Mouse (Mus musculus) NIH3T3 (cell line): ENCODE data around the gene Cyp2s1.

ENCODE experiments used
- DNase-seq: peaks from one replicate; pipeline ENCODE4 v3.0.0-alpha.2; 2012; ENCODE audit warnings: low read depth

The Cyp2s1 gene

GRCm38 (mm10) chr7:25816241-25816919 lies at the start of gene Cyp2s1:
Gene Cyp2s1 (minus strand): TSS chr7:25816913.
- no peak for DNase-seq

DNA sequence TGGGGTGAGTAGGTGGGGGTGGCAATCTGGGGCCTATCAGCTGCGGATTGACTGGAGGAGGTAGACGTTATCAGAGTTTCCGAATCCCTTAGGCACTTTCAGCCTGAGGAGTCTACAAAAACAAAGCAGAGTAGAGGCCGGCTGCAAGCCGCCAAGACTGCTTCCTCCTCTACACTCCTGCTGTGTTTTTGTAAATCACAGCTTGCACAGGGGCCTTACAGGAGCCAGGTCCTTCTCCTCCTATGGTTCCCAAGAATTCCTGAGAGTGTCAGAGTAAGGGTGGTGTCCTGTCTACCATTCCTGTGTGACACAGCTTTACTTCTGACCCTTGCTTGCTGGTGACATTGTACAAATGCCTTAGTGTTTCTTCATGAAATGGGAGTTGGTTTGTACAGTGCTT lies 48.1 kb upstream of the Cyp2s1 start:
- no peak for DNase-seq

DNA sequence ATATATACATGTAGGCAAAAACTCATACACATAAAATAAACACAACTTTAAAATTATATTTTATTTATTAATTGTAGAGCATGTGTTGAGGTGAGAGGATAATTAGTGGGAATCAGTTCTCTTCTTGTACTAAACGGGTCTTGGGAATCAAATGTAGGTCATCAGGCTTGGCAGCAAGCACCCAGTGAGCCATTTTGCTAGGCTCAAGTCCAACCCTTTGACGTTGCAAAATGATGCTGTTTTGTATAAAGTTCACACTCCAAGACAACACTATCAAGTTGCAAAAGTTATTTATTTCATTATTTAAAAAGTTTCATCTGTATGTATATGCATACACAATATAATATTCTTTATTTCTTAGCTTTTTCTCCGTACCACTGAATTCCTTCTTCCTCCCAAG lies 47.0 kb upstream of the Cyp2s1 start:
- DNase-seq: peak; percentile 31

DNA sequence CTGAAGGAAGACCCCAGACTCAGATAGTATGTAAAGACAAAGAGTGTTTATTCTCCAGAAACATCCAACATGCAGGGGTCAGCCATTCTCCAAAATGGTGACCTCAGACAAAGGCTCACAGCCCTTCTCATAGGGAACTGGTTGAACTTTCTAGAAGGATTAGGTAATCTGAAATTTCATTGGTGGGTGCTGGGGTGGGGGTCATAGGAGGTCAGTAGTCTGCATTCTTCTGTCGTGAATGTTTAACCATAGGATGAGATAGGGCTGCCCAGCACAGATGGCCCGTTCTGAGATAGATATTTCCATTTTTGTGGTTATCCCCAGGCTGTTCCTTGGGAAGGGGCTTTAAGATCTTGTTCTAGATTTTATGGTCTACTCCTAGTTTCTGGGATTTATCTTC lies 45.7 kb upstream of the Cyp2s1 start:
- no peak for DNase-seq

DNA sequence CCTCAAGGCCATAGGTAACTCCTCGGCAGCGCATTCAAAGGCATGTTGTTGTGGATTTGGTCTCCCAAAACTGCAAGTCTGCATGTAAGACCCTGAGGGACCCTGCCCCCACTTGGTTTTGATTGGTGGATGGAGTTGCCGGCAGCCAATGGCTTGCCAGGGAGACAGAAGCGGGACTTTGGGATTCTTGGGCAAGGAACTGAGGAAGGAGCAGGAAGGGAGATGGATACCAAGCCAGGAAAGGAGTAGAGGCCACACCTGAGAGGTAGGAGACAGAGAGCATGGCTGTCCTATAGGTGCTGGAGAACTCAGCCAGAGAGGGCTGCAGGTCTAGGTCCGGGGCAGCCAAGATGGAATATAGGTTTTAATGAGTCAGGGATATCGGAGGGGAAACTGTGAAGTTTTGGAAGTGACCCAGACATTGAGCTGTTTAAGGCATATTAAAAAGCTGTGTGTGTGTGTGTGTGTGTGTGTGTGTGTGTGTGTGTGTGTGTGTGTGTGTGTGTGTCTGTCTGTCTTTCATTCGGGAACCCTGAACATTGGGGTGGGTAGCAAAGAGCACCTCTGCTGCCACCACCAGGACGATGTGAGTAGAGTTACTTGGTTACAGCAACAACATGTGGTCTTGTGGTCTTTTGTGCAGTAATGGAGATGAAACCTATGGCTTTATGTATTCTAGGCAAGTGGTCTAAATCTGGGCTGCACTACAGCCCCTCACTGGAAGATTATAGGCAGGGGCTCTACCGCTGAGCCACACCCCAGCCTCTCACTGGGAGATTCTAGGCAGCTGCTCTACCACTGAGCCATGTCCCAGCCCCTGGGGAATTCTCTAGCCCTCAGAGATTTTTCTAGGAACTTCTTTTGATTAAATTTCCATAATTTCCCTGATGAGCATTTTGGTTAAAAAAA lies 43.5 kb upstream of the Cyp2s1 start:
- peak; percentile 70 for DNase-seq

GRCm38 (mm10) chr7:25855082-25855481 lies 38.4 kb upstream of the Cyp2s1 start:
- peak; percentile 78 for DNase-seq

- no peak for DNase-seq
Observed at GRCm38 (mm10) chr7:25848444-25848812, 31.7 kb upstream of the Cyp2s1 start.

DNA sequence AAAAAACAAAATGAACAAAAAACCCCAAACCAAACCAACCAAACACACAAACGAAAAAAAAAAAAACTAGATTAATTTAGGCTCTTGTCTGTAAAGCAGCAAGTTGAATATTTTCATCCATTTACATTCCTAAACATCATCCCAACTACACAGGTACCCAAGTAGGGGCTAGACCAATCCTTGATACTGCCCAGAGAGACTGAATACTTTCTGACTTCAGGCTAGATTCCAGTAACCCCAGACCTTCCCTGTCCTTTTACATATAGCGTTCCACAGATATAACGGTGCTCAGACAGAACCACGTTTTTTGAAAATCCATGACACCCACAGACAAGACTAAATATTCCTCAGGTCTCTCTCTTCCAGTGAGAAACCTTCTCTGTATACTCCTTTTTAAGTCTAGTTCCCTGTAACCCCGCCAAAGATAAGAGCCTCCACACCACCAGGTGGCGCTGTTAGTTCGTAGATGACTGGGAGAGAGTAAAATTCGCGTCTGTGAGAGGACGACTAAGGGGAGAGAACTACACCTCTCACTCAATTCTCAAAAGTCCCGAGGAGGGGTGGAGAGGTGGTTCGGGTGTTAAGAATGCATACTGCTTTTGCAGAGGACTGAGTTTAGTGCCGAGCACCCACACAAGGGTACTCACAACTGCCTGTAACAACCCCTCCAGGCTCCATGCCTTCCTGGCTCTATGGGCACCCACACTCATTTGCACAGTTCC lies 31.2 kb upstream of the Cyp2s1 start:
- peak; percentile 88 for DNase-seq

GRCm38 (mm10) chr7:25844885-25845284 lies 28.2 kb upstream of the Cyp2s1 start:
- DNase-seq: no peak

- no peak for DNase-seq
Observed at GRCm38 (mm10) chr7:25844423-25844822, 27.7 kb upstream of the Cyp2s1 start.

DNA sequence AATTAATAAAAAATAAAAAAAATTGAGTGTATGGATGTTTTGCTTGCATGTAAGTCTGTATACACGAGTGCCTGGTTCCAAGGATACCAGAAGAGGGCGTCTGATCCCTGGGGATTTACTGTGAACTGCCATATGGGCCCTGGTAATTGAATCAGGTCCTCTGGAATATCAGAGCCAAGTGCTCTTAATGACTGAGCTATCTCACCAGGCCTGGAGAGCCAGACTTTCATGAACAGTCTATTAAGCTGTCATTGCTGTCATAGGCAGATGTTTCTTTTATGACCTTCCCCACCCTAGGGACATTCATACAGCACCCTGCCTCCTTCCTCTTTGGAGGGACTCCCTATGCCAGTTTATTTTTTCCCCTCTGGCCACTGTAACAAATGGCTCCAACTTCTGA lies 26.8 kb upstream of the Cyp2s1 start:
- DNase-seq: no peak

GRCm38 (mm10) chr7:25840908-25841307 lies 24.2 kb upstream of the Cyp2s1 start:
- DNase-seq: no peak

DNA sequence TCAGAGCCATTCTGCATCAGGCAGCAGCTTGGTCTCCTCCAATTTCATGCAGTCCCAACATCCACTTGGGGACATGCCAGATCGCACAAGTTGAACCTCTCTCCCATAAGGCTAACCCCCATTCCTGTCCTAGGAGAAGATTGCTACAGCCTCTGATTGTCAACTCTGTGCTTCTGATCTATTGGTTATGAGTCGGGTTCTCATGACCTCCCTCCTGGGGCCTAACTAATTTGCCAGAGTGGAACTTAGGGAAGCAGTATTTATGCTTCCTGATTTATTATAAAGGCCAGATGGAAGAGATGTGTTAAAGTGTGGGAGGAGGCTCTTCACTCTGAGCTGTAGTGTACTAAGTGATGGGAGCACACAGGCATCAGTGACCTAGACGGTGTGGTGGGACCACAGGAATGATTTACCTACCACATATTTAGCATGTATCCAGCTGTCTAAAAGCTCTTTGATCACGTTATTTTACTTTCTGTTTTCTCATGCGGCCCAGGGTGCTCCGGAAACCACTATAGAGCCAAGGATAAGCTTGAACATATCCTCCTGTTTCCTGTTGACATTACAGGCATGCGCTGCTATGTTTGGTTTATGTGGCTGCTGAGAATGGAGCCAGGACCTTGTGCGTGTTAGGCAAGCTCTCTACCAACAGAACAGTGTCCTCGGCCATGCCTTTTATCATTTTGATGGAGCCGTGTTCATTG lies 18.6 kb upstream of the Cyp2s1 start:
- DNase-seq: peak; percentile 36

DNA sequence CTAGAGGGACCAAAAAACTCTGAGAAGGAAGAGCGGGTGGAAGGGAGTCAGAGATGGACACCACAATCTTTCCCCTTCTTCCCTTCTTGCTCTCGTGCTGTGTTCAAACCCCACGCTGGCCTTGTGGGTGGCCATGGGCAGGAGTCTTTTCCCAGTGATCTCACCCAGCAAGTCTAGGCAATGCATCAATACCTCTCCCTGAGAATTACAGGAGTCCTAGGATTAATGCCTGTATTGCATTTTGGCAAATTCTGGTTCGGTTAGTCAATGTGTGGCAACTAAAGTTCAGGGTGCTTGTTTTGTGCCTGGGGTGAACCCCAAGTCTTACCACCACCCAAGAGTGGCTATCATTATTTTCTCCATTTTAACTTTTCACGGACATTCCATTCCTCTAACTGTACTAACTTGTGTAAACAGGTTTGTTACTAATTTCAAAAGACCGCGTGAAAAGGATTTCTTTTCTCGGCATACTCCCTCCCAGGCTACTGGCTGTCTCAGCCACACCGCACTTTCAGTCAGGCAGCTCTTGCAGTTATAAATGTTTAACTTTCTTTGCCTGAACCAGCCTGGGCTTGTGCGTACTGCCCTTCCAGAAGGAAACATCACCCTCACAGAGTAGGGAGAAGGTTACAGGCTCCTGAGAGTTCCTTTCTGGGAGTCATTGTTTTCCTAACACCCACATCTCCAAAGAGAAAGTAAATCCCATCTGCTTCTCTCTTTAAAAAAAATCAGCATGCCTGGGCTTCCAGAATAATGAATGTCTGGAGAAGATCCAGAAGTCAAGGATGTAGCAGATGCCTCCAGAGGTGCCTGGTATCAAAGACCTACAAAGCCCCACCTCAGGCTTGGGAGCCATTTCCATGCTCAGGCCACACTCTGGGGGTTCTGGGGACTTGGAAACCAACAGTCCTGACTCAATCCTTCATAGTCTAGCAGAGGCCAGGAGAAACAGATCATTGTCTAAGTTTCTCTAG lies 15.1 kb upstream of the Cyp2s1 start:
- DNase-seq: peak; percentile 44

- DNase-seq: no peak
Observed at GRCm38 (mm10) chr7:25830251-25830650, 13.5 kb upstream of the Cyp2s1 start.

DNA sequence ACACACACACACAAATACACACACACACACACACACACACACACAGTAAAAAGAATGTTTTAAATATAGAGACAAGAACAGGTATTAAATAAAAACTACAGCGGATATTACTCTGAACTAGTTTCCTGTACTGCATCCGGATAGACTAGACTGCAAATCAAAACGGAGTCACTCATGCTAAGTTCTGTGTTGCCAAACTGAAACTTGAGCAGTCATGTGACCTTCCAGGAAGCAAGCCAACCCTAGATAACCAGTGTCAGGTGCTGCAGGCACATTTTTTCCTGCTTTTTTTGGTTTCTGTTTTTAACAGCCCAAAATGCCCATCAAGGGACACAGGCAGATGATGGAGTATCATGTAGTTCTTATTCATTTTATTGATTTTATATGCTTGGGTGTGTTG lies 10.5 kb upstream of the Cyp2s1 start:
- DNase-seq: peak; percentile 96

DNA sequence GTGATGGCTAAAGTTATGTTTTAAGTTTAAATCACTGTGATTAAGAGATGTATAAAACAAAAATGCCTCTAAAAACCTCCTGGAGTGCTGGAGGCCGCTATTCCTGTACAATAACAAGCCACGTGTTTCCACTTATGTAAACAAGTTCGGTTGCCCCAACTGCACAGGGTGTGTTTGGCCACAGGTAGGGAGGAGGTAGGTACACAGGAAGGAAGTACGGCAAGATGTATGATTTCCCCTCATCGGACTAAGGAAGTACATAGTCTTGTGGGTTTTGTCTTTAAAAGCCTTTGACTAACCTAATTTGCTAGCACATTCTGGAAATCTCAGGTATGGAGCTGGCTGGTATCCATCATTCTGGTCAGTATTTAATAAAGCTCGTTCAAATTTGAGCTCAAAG lies 9.3 kb upstream of the Cyp2s1 start:
- DNase-seq: no peak

GRCm38 (mm10) chr7:25825043-25825442 lies 8.3 kb upstream of the Cyp2s1 start:
- no peak for DNase-seq

- DNase-seq: no peak
Observed at GRCm38 (mm10) chr7:25815571-25815970, 1.1 kb downstream of the Cyp2s1 start.

GRCm38 (mm10) chr7:25814711-25815110 lies 2.0 kb downstream of the Cyp2s1 start:
- peak; percentile 46 for DNase-seq

DNA sequence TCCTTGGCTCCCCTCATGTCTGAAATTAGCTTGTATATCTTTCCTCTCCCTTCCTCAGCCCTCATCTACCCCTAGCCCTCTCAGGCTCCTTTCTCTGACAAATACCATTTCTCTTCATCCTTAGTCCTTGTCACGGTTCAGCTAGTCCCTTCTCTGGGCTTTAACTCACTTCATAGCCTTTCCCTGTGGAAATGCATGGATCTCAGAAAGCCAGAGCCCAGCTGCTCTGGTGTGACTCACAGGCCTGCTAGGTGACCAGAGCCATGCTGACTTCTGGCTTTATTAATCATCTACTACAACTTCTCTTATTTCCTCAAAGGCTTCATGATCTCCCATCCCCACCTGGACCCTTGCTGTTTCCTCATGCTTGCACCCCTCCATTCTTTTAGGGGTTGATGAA lies 4.5 kb downstream of the Cyp2s1 start:
- DNase-seq: peak; percentile 46
